Mouse (Mus musculus): ENCODE measurements around the gene Krt76.

Krt76 gene

GRCm38 (mm10) chr15:101892820-101893219, at the start of gene Krt76:
TSS of gene Krt76 (minus strand) at chr15:101892920.
- DNase-seq (ENCODE audit: low read depth, low spot score) = no peak

- DNase-seq (ENCODE audit: low read depth, low spot score) = no peak
Measured at GRCm38 (mm10) chr15:101941948-101942347, 49.2 kb upstream of the Krt76 start.

GRCm38 (mm10) chr15:101940274-101940829, 47.6 kb upstream of the Krt76 start, which contains the start of gene Krt79:
TSS of gene Krt79 (minus strand) at chr15:101940324.
- no peak for DNase-seq (ENCODE audit: low read depth, low spot score)

DNA sequence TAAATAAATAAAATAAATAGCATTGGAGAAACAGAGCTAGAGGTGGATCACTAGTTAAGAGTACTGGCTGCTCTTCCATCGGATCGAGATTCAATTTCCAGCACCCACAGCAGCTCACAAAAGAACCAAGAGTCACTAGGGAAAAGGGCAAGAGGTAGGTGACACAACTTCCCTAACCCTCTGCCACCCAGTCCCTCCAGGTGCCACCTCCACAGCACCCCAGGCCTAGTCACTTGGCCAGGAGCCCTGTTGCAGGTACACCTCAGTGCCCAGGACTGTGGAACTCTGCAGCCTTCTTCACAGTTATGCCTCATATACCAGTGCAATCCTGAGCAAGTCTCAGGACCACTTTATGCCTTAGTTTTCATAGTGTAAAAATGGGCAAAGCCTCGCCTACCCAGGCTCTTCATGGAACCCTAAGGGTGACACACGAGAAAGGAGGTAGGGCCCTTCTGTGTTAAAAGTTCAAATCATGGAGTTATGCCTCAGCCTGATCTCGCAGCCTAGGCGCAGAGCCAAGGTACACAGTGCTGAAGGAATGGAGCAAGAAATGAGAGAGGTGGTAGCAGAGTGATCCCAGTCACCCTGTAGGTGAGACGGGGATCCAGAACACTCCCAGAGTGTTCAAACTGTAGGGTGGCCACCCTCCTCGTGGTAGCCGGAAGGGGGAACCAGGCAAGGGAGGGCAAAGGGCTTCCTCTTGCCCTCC, 46.0 kb upstream of the Krt76 start:
- no peak for DNase-seq (ENCODE audit: low read depth, low spot score)

DNA sequence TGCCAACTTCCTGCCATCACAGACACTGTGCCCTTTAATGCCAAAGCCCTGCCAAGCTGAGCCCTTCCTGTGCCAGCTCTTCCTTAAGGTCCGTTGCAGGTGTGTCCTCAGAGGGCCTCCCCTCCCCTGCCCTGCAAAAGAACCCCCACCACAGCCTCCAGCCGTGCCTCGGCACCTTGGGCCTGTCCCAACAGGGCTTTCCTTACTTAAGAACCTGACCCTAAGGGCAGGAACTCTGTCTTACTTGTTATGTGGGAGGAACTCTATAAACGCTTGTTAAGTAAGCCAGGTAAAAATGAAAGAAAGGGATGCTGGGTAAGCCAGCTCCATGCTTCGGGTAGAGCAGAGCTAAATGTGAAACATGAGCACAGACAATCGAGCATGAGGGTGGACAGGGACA, 40.3 kb upstream of the Krt76 start:
- DNase-seq (ENCODE audit: low read depth, low spot score) = no peak

DNA sequence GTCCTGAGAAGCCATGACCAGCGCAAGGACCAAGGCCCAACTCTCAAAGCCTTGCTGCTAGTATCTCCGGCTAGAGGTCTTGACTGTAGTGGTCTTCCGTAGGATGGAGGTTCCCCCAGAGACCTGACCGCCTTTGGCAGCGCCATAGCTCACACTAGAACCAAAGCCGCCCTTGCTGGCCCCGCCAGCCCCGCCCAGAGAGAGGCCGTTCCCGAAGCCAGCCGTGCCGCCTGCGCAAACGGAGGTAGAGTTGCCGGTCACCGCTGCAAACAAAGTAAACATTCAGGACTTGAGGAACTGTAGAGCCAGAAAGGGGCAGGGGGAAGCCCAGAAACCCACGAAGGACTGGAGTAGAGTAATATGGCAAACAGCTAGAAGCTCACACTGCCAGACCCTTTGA, 36.9 kb upstream of the Krt76 start:
- peak; percentile 10 for DNase-seq (ENCODE audit: low read depth, low spot score)

- peak; percentile 11 for DNase-seq (ENCODE audit: low read depth, low spot score)
Measured at GRCm38 (mm10) chr15:101929087-101929486, 36.4 kb upstream of the Krt76 start.

- DNase-seq (ENCODE audit: low read depth, low spot score) = no peak
Measured at GRCm38 (mm10) chr15:101927340-101928080, 34.8 kb upstream of the Krt76 start.

DNA sequence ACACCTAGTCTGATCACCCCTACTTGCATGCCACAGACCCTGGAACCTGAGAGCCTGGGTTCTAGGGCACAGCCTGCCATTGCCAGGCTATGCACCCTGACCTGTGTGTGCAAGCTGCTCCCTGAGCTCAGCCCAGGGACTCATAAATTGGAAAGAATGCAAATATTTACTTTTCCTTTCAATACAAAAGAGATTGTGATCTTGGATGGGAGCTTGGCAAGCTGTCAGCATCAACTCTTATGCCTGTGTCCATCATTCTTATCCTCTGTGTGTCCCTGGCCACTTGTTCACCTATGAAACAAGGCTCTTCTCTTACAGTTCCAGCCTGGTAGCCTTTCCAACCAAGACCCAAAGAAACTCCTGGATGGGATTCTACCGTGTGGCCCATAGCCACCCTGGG, 32.3 kb upstream of the Krt76 start:
- DNase-seq (ENCODE audit: low read depth, low spot score) = no peak

DNA sequence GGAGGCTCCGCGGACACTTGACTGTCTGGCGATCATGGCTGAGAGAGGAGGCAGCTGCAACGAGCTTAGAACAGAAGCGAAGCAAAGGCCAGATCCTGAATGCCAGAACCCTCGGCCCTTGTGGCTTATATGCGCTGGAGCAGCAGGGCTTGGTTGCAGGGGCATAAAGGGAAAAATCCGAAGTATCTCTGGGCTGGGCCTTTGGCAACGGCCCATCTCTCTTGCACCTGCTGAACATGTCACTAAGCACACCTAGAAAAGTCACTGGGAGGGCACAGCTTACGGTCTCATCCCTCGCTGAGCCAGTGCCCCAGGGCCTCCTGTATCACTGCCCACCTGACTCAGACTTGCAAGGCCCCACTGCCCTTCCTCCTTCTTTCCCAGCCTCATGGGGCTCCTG, 31.9 kb upstream of the Krt76 start, which contains the start of gene Krt4:
Krt4 (minus strand) TSS at position 101 of the 400 bp plus-strand sequence.
- no peak for DNase-seq (ENCODE audit: low read depth, low spot score)

- DNase-seq (ENCODE audit: low read depth, low spot score) = no peak
Measured at GRCm38 (mm10) chr15:101922296-101922695, 29.6 kb upstream of the Krt76 start.

GRCm38 (mm10) chr15:101916072-101916471, 23.4 kb upstream of the Krt76 start:
- no peak for DNase-seq (ENCODE audit: low read depth, low spot score)

DNA sequence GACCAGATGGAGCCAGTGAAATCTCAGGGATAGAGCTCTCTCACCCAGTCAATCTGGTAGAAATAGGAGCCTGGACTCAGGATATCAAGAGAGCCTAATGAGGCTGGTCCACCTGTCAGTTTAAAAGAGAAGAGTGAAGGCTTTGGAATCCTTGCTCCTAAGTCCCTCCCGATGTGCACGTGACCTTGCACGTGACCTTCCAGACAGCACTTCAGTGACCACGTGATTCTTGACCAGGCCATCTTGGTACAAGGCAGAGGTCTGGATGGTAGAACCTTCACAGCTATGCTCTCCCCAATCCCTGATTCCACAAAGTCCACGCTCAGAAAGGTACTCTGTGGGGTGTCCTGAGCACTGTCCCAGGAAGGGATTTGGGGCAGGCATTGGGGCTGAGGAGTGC, 12.1 kb upstream of the Krt76 start:
- no peak for DNase-seq (ENCODE audit: low read depth, low spot score)

DNA sequence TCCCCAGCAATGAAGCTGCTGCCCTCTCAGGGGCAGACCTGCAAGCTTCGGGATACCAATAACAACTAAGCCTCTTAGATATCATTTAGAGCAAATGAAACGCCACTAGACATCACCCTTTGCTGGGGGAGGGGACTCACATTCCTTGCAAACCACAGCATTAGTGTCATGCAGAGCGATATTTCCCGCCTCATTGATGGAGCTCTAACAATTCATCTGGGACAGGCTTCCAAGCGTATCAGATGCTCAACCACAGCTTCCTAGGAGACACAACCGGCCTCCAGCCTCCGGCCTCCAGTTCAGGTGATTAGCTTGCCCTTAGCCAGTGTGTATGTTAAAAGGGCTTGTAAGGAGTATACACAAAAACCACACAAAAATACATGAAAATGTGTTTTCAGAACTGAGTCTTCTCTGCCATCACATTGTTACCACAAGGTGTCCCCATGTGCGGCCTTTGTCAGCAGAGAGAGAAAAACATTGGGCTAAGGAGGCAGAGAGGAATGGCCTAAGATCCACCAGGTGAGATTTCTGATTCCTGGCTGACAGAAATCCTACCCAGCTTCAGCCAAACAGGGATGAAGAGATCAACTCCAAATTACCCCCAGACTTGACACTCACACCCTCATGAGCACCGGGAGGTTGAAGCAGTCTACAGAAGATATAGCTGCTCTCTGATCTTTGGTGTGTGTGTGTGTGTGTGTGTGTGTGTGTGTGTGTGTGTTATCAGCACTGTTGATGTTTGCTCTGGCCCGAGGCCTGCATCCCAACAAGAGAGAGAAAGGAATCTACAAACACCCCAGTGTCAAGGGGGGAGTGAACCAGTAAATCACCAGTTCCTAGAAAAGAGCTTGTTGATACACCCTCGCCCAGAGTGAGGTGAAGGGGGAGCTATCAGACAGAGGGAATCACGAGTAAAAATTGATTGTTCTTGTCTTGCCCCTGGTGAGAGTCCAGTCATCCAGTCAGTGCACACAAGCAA, 9.7 kb upstream of the Krt76 start:
- DNase-seq (ENCODE audit: low read depth, low spot score) = no peak

DNA sequence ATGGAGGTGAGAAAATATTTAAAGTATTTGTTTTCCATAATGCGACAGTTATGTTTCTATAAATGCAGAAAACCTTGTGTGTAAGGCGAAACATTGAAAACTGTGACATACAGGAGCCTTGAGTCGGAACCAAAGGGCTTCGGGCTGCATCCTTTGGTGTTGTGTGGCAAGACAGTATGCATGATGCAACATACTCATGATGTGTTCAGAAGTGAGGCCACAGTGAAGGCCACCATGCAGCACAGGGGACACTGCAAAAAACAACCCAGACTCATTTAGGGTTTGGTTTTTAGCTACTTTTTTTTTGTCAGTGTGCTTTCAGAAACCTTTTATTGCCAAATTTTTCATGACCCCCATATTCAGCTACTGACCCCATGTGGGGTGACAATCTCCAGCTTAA, 2.5 kb upstream of the Krt76 start:
- no peak for DNase-seq (ENCODE audit: low read depth, low spot score)

DNA sequence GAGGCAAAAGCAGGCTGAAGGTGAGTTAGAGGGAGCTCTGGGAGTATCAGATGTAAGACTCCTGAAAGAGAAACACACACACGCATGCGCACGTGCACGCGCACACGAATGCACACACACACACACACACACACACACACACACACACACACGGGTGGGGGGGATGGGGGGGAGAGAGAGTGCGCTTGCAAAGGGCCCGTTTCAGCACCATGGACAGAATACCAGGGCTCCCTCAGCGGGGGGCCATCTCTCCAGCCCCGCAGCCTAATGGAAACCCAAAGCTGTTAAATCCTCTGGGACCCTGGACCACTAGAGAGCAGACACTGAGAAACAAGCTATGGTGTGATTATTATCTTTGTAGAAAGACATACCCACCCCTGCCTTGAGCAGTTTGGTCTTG, 12.9 kb downstream of the Krt76 start:
- DNase-seq (ENCODE audit: low read depth, low spot score) = peak; percentile 57

DNA sequence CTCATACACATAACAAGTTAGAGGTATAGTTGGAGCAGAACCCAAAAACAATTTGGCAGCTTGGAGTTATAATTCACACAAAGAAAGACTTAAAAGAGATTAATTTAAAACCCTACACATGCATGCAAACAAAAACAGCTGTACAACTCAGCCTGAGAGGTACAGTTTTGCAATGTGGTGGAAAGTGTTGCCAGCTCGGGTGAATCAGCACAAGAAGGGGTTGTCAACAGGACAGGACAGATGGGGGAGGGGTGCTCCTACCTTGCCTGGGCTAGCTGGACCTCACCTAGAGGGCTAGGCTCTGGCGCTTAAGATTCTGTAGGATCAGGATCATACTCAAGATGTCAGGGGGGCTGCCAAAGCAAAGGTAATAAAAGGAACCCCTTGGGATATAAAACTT, 14.7 kb downstream of the Krt76 start:
- DNase-seq (ENCODE audit: low read depth, low spot score) = no peak

DNA sequence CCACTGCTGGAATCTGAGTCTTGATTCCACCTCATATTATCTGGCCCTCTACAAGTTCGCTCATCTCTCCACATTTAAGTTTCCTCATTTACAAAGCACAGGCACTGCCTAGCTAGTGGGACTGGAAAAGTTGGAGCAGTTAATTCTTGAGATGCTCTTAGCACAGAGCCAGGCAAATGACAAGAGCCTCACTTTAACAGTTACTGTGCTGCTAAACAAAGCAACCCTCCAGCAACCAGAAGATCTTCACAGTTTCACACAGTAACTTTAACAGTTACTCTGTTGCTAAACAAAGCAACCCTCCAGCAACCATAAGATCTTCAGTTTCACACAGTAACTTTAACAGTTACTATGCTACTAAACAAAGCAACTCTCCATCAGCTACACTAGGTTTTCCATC, 18.3 kb downstream of the Krt76 start:
- DNase-seq (ENCODE audit: low read depth, low spot score) = no peak

DNA sequence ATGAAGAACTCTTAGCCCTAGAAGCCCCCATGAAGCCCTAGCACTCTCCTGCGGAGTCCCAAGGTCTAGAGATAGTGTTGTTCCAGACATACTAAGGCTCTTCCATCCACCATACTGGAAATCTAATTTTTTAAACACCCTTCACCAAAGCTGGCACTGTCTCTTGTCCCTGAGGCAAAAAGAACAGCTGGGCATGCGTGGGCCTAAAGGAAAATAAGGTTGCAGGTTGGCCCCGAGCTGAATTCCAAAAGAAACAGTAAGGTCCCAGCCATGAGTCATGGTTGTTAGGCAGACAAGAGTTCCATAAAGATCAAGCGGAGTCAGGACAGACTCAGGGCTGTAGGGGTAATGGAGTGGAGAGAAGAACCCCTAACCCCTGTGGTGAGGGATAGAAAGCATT, 19.5 kb downstream of the Krt76 start:
- no peak for DNase-seq (ENCODE audit: low read depth, low spot score)

- DNase-seq (ENCODE audit: low read depth, low spot score) = no peak
Measured at GRCm38 (mm10) chr15:101869431-101869830, 23.3 kb downstream of the Krt76 start, which contains the start of gene Krt77. TSS of gene Krt77 (minus strand) at chr15:101869705.

DNA sequence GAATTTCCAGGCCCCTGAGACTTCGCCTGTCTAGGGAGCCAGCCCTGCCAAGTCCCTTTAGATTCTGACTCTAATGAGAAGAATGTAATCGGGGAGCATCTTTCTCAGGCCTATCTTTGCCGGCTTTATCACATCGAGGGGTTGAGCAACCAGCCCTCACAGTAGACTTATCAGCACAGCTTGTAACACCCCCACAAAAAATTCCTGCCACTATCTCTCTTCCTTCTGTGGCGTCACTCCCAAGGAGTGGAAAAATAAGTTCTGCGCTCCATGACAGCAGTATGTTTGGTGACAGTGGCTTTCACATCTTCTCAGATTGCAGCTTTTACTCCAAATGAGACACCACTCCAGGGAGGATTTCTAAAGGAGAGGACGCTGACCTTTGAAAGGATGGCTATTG, 26.0 kb downstream of the Krt76 start:
- DNase-seq (ENCODE audit: low read depth, low spot score) = no peak

All from forelimb bud, embryonic 11.5 days (tissue).